Mouse (Mus musculus) liver, adult 2 months (tissue): ENCODE measurements at regions not wholly inside any gene's neighbourhood (a gene's known extent, or its start where the extent isn't known, plus 50 kb on each side); places are given as distances from the start of the nearest gene placed in this dataset.

Source experiments
- CTCF ChIP-seq: fragments of 200-500 bp; IDR thresholded peaks from 2 replicates; pipeline ENCODE4 v1.5.1; 2011; ENCODE audit warnings: low read depth, low read length, control low read depth
- POLR2A ChIP-seq: fragments of 200-500 bp; IDR thresholded peaks from 2 replicates; pipeline ENCODE4 v1.6.1; 2011; ENCODE audit warnings: low read length, control low read depth; ENCODE audit not compliant: insufficient read depth; ENCODE audit errors: extremely low read depth

DNA sequence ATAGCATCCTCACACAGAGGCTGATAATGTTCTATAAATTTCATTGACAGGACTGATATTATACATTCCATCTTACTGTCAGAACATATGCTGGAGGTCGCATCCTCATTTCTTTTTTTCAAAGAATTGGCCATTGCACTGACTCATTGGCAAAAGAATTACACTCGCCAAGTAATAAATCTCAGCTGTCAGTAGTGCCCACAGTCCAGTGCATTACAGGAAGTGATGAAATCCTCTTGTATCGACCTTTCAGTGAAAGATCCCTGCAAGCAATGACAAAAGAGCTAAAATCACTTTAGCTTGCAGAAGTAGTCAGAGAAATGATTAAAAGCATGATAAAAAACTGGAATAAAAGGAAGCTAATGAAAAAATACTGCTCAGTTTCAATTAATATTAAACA lies 1353.0 kb upstream of the 1700008P02Rik start:
- TF ChIP-seq POLR2A (no peak), CTCF (no peak)
